In the genomic region with DNA sequence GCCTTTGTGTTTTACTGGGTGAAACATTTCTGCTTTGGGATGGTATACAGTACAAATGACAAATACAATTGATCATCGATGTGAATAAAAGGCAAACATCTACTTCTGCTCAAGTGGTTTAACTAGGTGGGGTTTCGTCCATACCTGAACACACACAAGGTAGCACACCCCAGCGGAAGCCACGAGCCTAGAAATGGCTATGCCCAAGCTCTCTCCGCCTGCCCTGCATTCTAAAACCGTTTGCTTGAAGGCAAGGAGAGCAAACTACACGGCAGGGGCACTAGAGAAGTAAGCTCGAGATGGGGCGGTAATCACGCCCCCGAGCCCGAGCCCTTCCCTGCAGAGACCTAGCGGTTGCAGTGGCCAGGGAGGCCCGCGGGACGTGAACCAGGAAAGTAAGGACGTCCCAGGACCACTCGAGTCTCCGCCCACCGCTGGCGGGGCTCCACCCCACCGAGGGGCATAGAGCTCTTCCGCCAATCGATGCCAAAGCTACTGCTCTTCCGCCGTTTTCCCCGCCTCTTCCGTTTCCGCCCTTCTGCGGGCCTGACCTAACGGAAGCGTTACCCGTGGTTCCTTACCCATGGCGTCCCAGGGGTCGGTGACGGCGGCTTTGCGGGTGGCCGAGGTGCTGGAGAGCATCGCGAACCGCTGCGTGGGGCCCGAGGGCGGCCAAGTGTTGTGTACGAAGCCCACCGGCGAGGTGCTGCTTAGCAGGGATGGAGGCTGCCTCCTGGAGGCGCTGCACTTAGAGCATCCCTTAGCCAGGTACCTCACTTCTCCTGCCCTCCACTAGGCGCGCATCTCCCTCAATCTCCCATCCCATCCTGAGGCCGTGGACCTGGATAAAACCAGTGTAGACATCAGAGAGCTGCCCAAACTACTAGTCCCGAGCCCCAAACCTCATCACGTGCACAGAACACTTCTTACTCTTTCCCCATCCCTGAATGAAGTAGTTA, we compare ENCODE assay signal across 8 mouse cellular contexts. TPM values are rescaled to one million over a fixed set of nuclear protein-coding genes. Genes with fewer than 3 reads are reported as not detected.
DNase-seq lines count a peak whose midpoint lies in the region; ATAC-seq and TF ChIP-seq lines count a peak whose summit lies in the region.

Gene Bbs10 (plus strand): TSS at position 540 of the 959 bp plus-strand sequence.

- intact Hi-C loops in heart, postnatal 25 days (cut with DNase I): loop anchor here (2.0 to 10.0 kb wide), 4 partner anchors 71 to 674 kb away; partner anchors contain the start of genes Krr1 and Nap1l1

- peak; percentile 73 for TF ChIP-seq CTCF in lung, adult 2 months (IDR thresholded peaks at IDR 0.05; ENCODE audit: insufficient read depth, low read length)

- DNase-seq in ES-CJ7 (ENCODE audit: low read depth, low spot score): peak; percentile 96
- peak; percentile 96 for DNase-seq in cerebellum, adult 11-12 months
- peak; percentile 90 for DNase-seq in heart, postnatal 25 days (ENCODE audit: low spot score)
- DNase-seq in layer of hippocampus, adult 18-20 months (ENCODE audit: low spot score in 2 of 2): peak; percentile 93 to 96
- DNase-seq in lung, adult 2 months: peak; percentile 91
- peak; percentile 87 to 92 for DNase-seq in thymus, adult 18-20 months

- H3K27ac ChIP-seq in forebrain, embryonic 15.5 days (replicated peaks): peak within 1 kb of the TSS; percentile 90

- peak; percentile 82 for TF ChIP-seq POLR2A in lung, adult 2 months (IDR thresholded peaks at IDR 0.05; ENCODE audit: borderline replicate concordance, extremely low read depth, low read depth, low read length)

- H3K9ac ChIP-seq in forebrain, embryonic 15.5 days (replicated peaks): peak within 1 kb of the TSS; percentile 75

- H3K4me3 ChIP-seq in forebrain, embryonic 15.5 days: peak within 1 kb of the TSS; percentile 71
- peak within 1 kb of the TSS; percentile 83 for H3K4me3 ChIP-seq in lung, adult 2 months (replicated peaks; ENCODE audit: extremely low read depth, low read depth, low read length)

- WGBS in forebrain, embryonic 15.5 days: 1% methylated on average over 54 of the region's 54 CpGs
- WGBS in lung, adult 2 months: under 1% methylated on average over 54 of the region's 54 CpGs

- H3K4me2 ChIP-seq in forebrain, embryonic 15.5 days (replicated peaks): peak within 1 kb of the TSS; percentile 54

- H3K9me3 ChIP-seq in forebrain, embryonic 15.5 days: no peaks in the 10 kb centered on the region

- H3K36me3 ChIP-seq in forebrain, embryonic 15.5 days: peaks cover under 1% of the 10 kb centered on the region; the same call in 1 of the 2 replicates

- ATAC-seq in forebrain, embryonic 15.5 days (replicated peaks): peak; percentile 99
- ATAC-seq in neutrophil, adult 5-6 weeks (ENCODE audit: extremely low read depth, insufficient number of reproducible peaks, low FRiP score, poor library complexity, severe bottlenecking): peak; percentile 98

- peaks cover 17% of the 10 kb centered on the region for H3K4me1 ChIP-seq in forebrain, embryonic 15.5 days
- H3K4me1 ChIP-seq in lung, adult 2 months (ENCODE audit: control insufficient read depth, insufficient read depth, low read length): peaks cover 3% of the 10 kb centered on the region; the same call in 1 of the 2 replicates

- no peaks in the 10 kb centered on the region for H3K27me3 ChIP-seq in forebrain, embryonic 15.5 days

RNA-seq across cellular contexts. Expression of gene Bbs10, which starts in this region (rescaled TPM):
- polyA plus RNA-seq in forebrain, embryonic 15.5 days (2015; fragmentation: Nextera tagmentation; extraction: Ambion mirVana): 5.3 and 6.3 TPM in 2 replicates
- 1 to 10 TPM; 2.5 to 2.8 TPM for total RNA-seq in heart, postnatal 25 days (2021)
- 1 to 10 TPM; 5.7 to 6.0 TPM for total RNA-seq in layer of hippocampus, adult 18-20 months (2021)
- 0.81 and 1.3 TPM in 2 replicates for polyA plus RNA-seq in lung, adult 2 months (2012; rRNA removed)
- total RNA-seq in neutrophil, adult 5-6 weeks (2017): 4.1 and 4.7 TPM in 2 replicates

Comparison
In these comparisons a context has a peak if more than half of its experiments do, and no peak if none do; other contexts are left out.
1. Peak in every context shown above with its lines: DNase-seq, ATAC-seq, H3K4me3 ChIP-seq and H3K27ac ChIP-seq.